Mouse (Mus musculus) stomach, postnatal 0 days (tissue): Measurements from ENCODE around the gene Tinagl1.

Experiments
- CTCF ChIP-seq: IDR thresholded peaks from 2 replicates; pipeline ENCODE4 v1.5.1; 2016; ENCODE audit warnings: antibody characterized with exemption, low read depth, mild to moderate bottlenecking, moderate library complexity
- EP300 ChIP-seq: optimal IDR thresholded peaks from 2 replicates; pipeline ENCODE3; 2016; ENCODE audit warnings: antibody characterized with exemption

DNA sequence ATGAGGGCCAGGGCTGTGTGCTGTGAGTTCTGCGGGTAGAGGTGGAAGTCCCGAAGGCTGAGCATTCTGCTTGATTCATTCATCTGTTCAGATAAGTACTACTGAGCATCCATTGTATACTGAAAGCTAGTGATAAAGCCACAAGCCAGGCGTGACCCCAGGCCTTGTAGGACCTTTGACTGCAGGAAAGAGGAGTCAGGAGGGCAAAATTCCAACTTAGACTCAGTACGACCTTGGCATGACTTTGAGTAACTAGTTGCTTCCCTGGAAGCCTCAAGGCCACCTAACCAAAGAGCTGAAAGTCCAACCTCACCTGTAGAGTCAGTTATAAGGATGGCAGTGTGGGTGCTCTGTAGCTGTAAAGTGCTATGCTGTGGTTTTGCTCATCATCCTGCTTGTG is 54.2 kb downstream of the Tinagl1 start:
- TF ChIP-seq CTCF = no peak
- TF ChIP-seq EP300 = no peak
